Mouse (Mus musculus) cerebellum, postnatal 36 days (tissue): ENCODE data around the gene St6galnac6.
A peak's percentile ranks its signal among the peaks of the same experiment; 100 is the strongest.

Source experiments
- DNase-seq, 2 experiments: peaks; one replicate each; pipeline ENCODE4 v3.0.0; 2021 to 2022; ENCODE audit warnings: mixed read lengths in 2 of 2

The St6galnac6 gene

DNA sequence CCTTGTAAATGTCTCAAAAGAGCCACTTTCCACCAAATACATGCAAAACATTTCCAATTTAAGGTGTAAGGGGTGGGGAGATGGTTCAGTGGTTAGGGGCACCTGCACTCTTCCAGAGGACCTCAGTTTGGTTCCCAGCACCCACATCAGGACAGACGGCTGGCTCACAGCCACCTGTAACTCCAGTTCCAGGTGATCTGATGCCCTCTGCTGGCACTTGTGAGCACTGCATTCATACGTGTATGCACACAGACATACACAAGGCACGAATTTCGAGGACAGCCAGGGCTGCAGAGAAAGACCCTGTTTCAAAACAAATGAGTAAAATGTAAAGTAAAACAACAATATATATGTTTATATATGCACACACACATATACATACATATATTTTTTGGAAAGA is 18.1 kb downstream of the St6galnac6 start:
- no peak for DNase-seq

DNA sequence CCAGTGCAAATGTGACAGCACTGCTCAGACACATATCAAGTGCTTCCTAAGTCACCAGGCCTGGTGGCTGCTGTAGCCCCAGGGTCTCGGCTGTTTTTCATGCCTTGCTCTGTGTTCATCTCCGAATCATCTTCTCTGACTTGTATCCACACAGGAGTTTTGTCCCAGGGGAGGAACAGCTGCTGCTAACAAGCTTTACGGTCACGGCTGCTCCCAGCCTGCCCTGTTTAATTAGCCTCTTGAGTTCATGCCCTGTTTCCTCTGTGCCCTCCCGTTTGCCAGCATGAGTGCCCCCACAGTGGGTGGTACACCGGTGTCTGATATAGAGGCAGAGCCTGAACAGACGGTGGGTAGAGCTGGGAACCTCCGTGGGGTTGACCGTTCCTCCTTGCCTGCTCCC is 18.5 kb downstream of the St6galnac6 start:
- no peak for DNase-seq

DNA sequence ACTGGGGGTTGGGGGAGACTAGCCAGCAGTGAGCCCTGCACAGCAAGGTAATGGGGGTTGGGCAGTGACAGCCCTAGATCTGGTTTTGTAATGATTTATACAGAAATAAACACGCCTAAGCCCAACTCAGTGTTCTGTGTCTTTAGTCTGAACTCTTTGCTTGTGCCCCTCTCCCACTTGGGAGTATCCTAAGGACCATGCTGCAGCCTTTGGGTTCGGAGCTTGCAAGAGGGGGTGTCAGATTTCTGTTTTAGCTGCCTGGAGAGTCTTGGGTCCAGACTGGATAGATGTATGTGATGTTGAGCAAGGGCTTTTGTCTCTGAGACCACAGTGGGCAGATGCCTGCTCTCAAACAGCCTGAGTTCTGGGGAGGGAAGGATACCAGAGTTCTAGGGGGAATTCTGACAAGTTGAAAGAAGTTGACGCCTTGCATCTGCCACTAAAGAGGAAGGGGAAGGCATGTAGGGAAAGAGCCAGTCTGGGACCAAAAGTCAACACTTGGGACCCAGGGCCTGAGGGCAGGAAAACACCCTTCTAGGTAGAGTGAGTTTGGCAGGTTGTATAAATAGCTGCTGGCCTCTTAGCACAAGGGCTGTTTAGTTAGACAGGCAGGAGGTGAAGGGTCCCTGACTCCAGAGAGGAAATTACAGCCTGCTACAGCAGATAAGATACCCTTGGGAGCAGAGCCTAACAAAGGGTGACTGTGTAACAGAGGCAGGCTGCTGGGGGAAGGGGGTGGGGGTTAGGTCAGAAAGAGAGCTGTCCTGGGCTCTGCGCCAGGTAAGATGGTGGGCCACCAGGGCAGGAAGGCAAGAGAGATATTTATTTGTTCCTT is 21.4 kb downstream of the St6galnac6 start:
- no peak for DNase-seq

- DNase-seq: no peak
Measured at GRCm38 (mm10) chr2:32621517-32621859, 22.0 kb downstream of the St6galnac6 start, which contains the start of gene Ak1. Gene Ak1 (plus strand): TSS chr2:32621758.

DNA sequence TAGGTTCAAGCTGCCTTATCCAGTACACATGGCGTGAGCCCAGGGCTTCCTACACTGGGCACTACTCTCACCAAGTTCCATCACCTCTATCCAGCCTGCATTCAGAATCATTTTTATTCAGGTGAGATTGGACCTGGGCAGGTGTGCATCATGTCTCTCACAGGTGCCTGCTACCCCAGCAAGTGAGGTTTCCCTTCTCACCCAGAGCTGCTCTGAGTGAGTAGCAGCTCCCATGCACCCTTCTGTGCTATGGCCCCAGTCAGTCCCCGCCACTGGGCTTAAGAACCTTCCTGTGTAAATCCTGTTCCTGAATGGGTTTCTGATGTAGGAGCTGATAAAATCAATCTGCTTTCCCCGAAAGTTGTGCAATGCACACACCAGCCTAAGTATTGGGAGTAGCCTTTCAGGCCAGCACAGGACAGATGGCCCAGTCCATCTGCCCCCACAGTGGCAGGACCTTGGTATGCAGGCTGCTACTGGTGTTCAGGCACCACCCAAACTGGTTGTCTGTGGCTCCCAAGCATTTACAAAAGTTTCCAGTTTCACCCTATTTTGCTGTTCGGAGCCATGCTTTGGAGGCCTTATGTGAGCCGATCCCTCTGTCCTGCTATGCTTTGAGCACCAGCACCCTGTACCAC is 24.7 kb downstream of the St6galnac6 start:
- DNase-seq: no peak

- peak; percentile 88 to 91 for DNase-seq
Measured at GRCm38 (mm10) chr2:32625212-32625872, 25.8 kb downstream of the St6galnac6 start.

- peak; percentile 80 to 82 for DNase-seq
Measured at GRCm38 (mm10) chr2:32625873-32626694, 26.6 kb downstream of the St6galnac6 start.

DNA sequence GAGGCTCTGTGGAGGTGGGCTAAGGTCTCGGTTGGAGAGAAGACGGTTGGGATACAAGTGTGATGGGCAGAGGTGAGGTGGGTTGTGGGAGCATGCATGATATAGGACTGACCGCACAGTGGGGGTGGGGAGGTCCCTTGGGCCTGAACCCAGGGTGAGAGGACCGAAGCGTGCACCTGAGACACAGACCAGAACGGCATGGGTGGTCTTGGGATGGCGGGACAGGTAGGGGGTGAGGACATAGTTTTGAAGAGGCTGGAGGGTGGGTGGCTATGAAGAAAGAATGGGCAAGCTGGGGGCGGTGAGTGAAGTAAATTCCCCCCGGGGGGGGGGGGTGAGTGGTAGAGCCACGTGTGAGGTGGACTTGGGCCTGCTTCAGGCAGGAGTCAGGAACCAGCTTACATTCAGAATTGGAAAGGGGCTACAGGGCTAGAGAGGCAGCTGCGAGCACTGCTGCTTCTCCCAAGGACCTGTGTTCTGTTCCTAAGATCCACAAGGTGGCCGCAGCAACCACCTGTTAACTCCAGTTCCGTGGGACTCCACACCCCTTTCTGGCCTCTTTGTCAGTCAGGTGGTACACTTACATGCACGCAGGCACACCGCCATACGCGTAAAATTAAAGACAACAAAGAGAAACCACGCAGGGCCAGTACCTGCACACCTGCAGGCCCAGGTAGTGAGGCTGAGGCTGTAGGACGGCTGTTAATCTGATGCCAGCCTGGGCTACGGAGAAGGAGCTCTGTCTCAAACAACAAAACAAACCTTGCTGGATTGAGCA is 27.9 kb downstream of the St6galnac6 start:
- no peak for DNase-seq

- DNase-seq: no peak
Measured at GRCm38 (mm10) chr2:32628044-32628550, 28.6 kb downstream of the St6galnac6 start.

DNA sequence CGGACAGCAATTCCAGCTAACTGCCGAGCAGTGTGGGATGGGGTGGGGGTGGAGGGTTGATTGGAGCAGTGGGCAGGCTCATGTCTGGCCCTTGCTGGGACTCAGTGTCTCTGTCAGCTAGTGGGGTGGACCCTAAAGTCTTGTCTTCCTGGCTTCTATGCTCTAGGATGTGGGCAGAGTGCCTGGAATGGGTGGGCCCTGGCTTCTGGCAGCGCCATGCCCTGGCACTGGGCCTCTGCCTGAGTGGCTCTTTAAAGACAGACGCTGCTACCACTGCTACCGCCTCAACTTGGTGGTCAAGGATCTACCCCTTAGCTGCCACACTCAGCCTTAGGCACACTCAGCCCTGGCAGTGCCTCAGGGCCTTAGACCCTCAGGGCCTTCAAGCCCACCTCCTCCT is 29.2 kb downstream of the St6galnac6 start:
- peak; percentile 62 for DNase-seq

DNA sequence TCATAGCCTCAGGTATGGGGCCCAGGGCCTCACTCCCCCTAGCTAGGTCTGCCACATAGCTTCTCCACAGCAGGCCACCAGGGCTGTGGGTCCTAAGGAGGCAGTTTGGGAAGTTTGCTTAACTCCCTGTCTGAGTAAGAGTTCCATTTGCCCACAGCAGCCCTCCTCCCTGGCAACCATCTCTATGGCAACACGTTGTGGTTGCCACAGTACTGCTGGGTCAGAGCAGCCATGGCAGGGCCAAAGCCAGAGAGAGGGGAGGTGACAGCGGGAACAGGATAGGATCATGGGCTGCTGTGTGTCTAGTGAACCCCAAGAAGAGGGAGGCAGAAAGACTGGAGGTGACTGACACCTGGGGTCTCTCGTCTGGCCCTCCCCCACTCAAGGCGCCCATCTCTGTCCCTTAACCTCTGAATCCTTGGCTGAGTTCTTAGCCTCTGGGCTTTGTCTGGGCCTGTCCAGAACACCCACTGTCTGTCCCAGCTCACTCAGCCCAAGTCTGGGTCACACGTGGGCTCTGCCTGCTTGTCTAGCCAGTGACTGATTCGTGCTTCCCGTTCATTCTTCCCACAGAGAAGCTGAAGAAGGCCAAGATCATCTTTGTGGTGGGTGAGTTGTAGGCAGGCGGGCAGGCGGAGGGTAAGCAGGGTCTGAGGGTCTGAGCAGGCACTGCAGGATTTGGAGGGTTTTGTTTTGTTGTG is 29.9 kb downstream of the St6galnac6 start:
- no peak for DNase-seq

DNA sequence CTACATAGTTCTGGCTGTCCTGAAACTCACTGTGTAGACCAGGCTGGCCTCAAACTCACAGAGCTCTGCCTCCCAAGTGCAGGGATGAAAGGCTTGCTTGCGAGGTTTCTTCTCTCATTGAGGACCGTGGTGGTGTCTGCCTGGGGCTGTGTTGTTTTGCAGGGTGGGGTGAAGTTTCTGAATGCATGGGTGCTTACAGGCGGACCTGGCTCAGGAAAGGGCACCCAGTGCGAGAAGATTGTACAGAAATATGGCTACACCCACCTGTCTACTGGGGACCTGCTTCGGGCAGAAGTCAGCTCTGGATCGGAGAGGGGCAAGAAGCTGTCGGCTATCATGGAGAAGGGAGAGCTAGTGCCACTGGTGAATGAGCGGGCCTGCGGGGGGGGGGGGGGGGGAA is 30.5 kb downstream of the St6galnac6 start:
- no peak for DNase-seq

DNA sequence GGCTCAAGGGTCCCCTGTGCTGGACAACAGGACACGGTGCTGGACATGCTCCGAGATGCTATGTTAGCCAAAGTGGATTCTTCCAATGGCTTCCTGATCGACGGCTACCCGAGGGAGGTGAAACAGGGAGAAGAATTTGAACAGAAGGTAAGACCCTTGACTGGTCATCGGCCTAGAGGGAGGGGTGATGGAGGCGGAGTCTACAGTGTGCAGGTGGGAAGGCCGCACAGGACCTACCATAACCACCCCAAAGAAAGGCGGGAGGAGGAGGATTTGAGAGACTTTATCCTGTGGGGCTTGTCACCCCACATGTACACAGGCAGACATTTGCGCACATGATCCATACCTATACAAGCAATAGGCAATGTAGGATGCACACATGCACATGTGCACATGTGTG is 31.5 kb downstream of the St6galnac6 start:
- no peak for DNase-seq

- peak; percentile 76 to 79 for DNase-seq
Measured at GRCm38 (mm10) chr2:32631737-32632394, 32.4 kb downstream of the St6galnac6 start.

DNA sequence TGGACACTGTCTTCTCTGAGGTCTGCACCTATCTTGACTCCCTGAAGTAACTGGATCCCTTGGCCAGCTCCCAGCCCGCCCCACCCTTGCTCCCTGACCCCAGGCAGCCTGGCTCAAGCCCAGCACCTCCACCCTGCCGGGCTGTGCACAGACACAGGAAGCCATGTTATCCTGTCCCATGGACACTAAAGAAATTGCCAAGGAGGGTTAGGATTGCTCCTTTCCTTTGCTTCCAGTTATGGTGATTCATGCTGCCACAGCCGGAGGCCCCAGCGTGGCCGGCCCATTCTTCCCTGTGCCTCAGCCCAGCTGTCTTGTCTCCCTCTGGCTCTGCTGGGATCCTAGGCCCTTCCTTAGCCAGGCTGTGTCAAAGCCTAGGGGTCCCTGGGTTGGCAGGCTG is 34.2 kb downstream of the St6galnac6 start:
- no peak for DNase-seq

GRCm38 (mm10) chr2:32634277-32635105 is 35.0 kb downstream of the St6galnac6 start:
- no peak for DNase-seq

DNA sequence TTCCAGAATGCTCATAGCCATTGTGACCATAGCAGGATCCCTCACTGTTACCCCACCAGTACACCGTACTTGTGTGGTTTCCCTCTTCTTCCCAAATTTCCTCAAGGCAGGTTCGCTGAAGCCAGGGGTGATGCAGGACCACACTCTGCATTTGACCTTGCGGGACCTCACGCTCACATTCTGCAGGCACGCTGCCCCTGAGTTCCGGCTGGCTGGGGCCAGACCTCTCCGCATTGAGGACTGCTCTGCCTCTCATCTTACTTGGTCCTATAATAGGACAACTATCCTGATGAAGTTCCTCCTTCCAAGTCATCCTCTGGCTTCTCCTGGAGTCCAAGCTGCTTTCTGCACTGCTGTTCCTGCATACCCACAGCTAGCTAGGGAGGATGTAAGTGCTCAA is 37.1 kb downstream of the St6galnac6 start:
- DNase-seq: no peak

DNA sequence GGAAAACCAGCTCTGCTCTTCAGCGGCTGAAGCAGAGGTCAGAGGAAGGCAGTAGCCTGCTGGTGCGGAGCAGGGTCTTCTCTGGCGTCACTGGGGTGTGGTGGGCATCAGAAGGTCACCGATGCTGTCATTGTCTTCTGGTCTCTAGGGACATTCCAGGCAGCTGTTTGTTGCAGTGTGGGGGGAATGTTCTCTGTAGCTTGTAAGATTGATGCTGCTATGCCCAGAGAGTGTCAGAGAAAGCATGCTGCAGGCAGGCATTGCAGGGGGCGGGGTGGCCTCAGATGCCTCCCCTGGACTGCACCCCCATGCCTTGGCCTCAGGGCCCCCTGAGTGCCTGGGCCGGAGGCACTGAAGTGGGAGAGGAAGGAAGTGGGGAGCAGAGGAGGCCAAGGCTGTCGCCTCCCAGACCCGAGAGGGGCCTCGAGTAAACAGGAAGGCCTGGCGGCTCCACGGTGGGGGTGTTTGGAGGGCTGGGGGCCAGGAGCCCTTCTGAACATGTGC is 38.3 kb downstream of the St6galnac6 start:
- no peak for DNase-seq

DNA sequence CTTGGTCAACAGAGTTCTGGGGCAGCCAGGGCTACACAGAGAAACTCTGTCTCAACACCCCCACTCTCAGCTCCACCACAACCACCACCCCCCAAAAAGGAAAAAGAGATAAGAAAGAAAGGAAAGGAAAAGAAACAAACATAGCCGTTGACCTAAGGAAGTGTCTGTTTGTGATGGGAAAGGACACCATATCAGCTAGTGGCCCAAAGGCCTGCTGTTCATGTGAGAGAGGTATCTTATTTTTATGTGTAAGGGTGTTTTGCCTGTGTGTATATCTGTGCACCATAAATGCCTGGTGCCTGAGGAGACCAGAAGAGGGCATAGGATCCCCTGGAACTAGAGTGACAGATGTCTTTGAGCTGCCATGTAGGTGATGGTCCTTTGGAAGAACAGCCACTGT is 40.1 kb downstream of the St6galnac6 start:
- no peak for DNase-seq
